In genomic region chr5:106790496-106791240, GRCm38 (mm10) we compare ENCODE assay signal across 14 mouse cellular contexts.
DNase-seq lines count a peak whose midpoint lies in the region; ATAC-seq and TF ChIP-seq lines count a peak whose summit lies in the region.
"Had no signal": no experiment of that assay in that cellular context is flagged by ENCODE, and none has a peak within 500 bp of the region (broad histone marks: within the 10 kb centered on the region; RNA-seq: fewer than 3 reads in every experiment).

No protein-coding gene starts in this region.

- H3K36me3 ChIP-seq in hindbrain, embryonic 11.5 days (ENCODE audit: control insufficient read depth, insufficient read depth, low read length), result no peaks in the 10 kb centered on the region
- no peaks in the 10 kb centered on the region for H3K36me3 ChIP-seq in hindbrain, embryonic 10.5 days
- H3K36me3 ChIP-seq in midbrain, embryonic 11.5 days (ENCODE audit: control insufficient read depth, insufficient read depth, low read length), result no peaks in the 10 kb centered on the region
- no peaks in the 10 kb centered on the region for H3K36me3 ChIP-seq in midbrain, postnatal 0 days (ENCODE audit: insufficient read depth, low read length)
- H3K36me3 ChIP-seq in hindbrain, postnatal 0 days (ENCODE audit: insufficient read depth, low read length), result no peaks in the 10 kb centered on the region
- H3K36me3 ChIP-seq in midbrain, embryonic 15.5 days (replicated peaks), result no peaks in the 10 kb centered on the region
- H3K36me3 ChIP-seq: embryonic facial prominence, embryonic 13.5 days; heart, embryonic 15.5 days; kidney, embryonic 15.5 days; limb, embryonic 12.5 days had no signal

- WGBS in hindbrain, embryonic 11.5 days, result 45% methylated on average over 5 of the region's 5 CpGs
- WGBS in hindbrain, embryonic 10.5 days, result 46% methylated on average over 5 of the region's 5 CpGs
- WGBS in midbrain, embryonic 11.5 days, result 34% methylated on average over 5 of the region's 5 CpGs
- WGBS in midbrain, postnatal 0 days, result 43% methylated on average over 5 of the region's 5 CpGs
- 46% methylated on average over 5 of the region's 5 CpGs for WGBS in hindbrain, postnatal 0 days
- WGBS in midbrain, embryonic 15.5 days, result 47% methylated on average over 5 of the region's 5 CpGs

- H3K4me2 ChIP-seq in hindbrain, embryonic 11.5 days (replicated peaks; ENCODE audit: low read depth, low read length), result no peak overlapping the region
- no peak overlapping the region for H3K4me2 ChIP-seq in midbrain, embryonic 11.5 days
- no peak overlapping the region for H3K4me2 ChIP-seq in midbrain, postnatal 0 days (ENCODE audit: low read depth, low read length, poor library complexity, severe bottlenecking)
- H3K4me2 ChIP-seq in hindbrain, postnatal 0 days (ENCODE audit: low read depth, low read length), result no peak overlapping the region
- no peak overlapping the region for H3K4me2 ChIP-seq in midbrain, embryonic 15.5 days
- H3K4me2 ChIP-seq: embryonic facial prominence, embryonic 13.5 days; heart, embryonic 15.5 days; kidney, embryonic 15.5 days; limb, embryonic 12.5 days had no signal

- no peaks in the 10 kb centered on the region for H3K27me3 ChIP-seq in hindbrain, embryonic 11.5 days (ENCODE audit: control insufficient read depth, insufficient read depth, low read length)
- 0 out of 2 replicates have a peak, but pooled peaks cover 4% of the 10 kb centered on the region for H3K27me3 ChIP-seq in hindbrain, embryonic 10.5 days (ENCODE audit: insufficient read depth, poor library complexity, severe bottlenecking)
- H3K27me3 ChIP-seq in midbrain, embryonic 11.5 days (ENCODE audit: control insufficient read depth, insufficient read depth, low read length), result no peaks in the 10 kb centered on the region
- no peaks in the 10 kb centered on the region for H3K27me3 ChIP-seq in midbrain, postnatal 0 days (ENCODE audit: insufficient read depth, low read length)
- no peaks in the 10 kb centered on the region for H3K27me3 ChIP-seq in hindbrain, postnatal 0 days (ENCODE audit: insufficient read depth, low read length)
- H3K27me3 ChIP-seq in midbrain, embryonic 15.5 days (replicated peaks), result 0 out of 2 replicates have a peak, but pooled peaks cover 3% of the 10 kb centered on the region

- ATAC-seq in hindbrain, embryonic 11.5 days (ENCODE audit: low FRiP score), result peak; percentile 61
- peak; percentile 85 for ATAC-seq in midbrain, embryonic 11.5 days (ENCODE audit: low FRiP score)
- no peak; the same call in 1 of the 2 replicates for ATAC-seq in midbrain, postnatal 0 days (ENCODE audit: low FRiP score)
- ATAC-seq in hindbrain, postnatal 0 days, result peak; percentile 25; the same call in 1 of the 2 replicates
- ATAC-seq in midbrain, embryonic 15.5 days (replicated peaks), result peak; percentile 27
- ATAC-seq in megakaryocyte progenitor cell, adult 5-6 weeks (replicated peaks; ENCODE audit: poor library complexity), result no peak
- ATAC-seq: intestine, postnatal 0 days had no signal

- no peak overlapping the region for H3K4me3 ChIP-seq in hindbrain, embryonic 11.5 days (ENCODE audit: low read depth, low read length)
- H3K4me3 ChIP-seq in hindbrain, embryonic 10.5 days, result no peak overlapping the region
- no peak overlapping the region for H3K4me3 ChIP-seq in midbrain, embryonic 11.5 days (ENCODE audit: low read depth, low read length)
- H3K4me3 ChIP-seq in midbrain, postnatal 0 days (ENCODE audit: low read depth, low read length), result no peak overlapping the region
- no peak overlapping the region for H3K4me3 ChIP-seq in hindbrain, postnatal 0 days (ENCODE audit: low read length)
- H3K4me3 ChIP-seq in midbrain, embryonic 15.5 days, result no peak overlapping the region
- H3K4me3 ChIP-seq: embryonic facial prominence, embryonic 13.5 days; heart, embryonic 15.5 days; kidney, embryonic 15.5 days; limb, embryonic 12.5 days had no signal

- no peak overlapping the region for H3K27ac ChIP-seq in hindbrain, embryonic 11.5 days (ENCODE audit: low read depth, low read length)
- H3K27ac ChIP-seq in hindbrain, embryonic 10.5 days, result no peak overlapping the region
- no peak overlapping the region for H3K27ac ChIP-seq in midbrain, embryonic 11.5 days (ENCODE audit: low read depth, low read length)
- H3K27ac ChIP-seq in midbrain, postnatal 0 days (ENCODE audit: low read depth, low read length), result no peak overlapping the region
- no peak overlapping the region for H3K27ac ChIP-seq in hindbrain, postnatal 0 days
- H3K27ac ChIP-seq in midbrain, embryonic 15.5 days, result no peak overlapping the region
- H3K27ac ChIP-seq: embryonic facial prominence, embryonic 13.5 days; heart, embryonic 15.5 days; kidney, embryonic 15.5 days; limb, embryonic 12.5 days had no signal

- DNase-seq in hindbrain, embryonic 11.5 days (ENCODE audit: low spot score), result no peak
- no peak for DNase-seq in hindbrain, embryonic 10.5 days (ENCODE audit: low spot score)
- DNase-seq in midbrain, embryonic 11.5 days (ENCODE audit: low spot score, missing footprints), result no peak
- DNase-seq in midbrain, postnatal 0 days (ENCODE audit: low spot score), result no peak
- DNase-seq in hindbrain, postnatal 0 days (ENCODE audit: low spot score), result no peak
- DNase-seq: gastrocnemius, postnatal 36 days; lung, adult 2 months had no signal

- no peak for TF ChIP-seq CTCF in midbrain, postnatal 0 days (IDR thresholded peaks at IDR 0.05)
- no peak for TF ChIP-seq CTCF in hindbrain, postnatal 0 days (IDR thresholded peaks at IDR 0.05; ENCODE audit: low read depth)

- H3K9ac ChIP-seq in hindbrain, embryonic 11.5 days (ENCODE audit: low read depth, low read length), result no peak overlapping the region
- H3K9ac ChIP-seq in midbrain, embryonic 11.5 days (ENCODE audit: low read length), result no peak overlapping the region
- H3K9ac ChIP-seq in midbrain, postnatal 0 days (replicated peaks; ENCODE audit: low read length, poor library complexity, severe bottlenecking), result no peak overlapping the region
- H3K9ac ChIP-seq in hindbrain, postnatal 0 days (replicated peaks; ENCODE audit: low read length), result no peak overlapping the region
- H3K9ac ChIP-seq in midbrain, embryonic 15.5 days, result no peak overlapping the region
- H3K9ac ChIP-seq: embryonic facial prominence, embryonic 13.5 days; heart, embryonic 15.5 days; kidney, embryonic 15.5 days; limb, embryonic 12.5 days had no signal

- H3K4me1 ChIP-seq in hindbrain, embryonic 11.5 days (replicated peaks; ENCODE audit: control insufficient read depth, insufficient read depth, low read length), result no peaks in the 10 kb centered on the region
- 0 out of 2 replicates have a peak, but pooled peaks cover 6% of the 10 kb centered on the region for H3K4me1 ChIP-seq in hindbrain, embryonic 10.5 days (replicated peaks)
- H3K4me1 ChIP-seq in midbrain, embryonic 11.5 days (ENCODE audit: control insufficient read depth, insufficient read depth, low read length), result no peaks in the 10 kb centered on the region
- H3K4me1 ChIP-seq in midbrain, postnatal 0 days (ENCODE audit: insufficient read depth, low read length), result no peaks in the 10 kb centered on the region; the same call in 1 of the 2 replicates
- no peaks in the 10 kb centered on the region for H3K4me1 ChIP-seq in hindbrain, postnatal 0 days (ENCODE audit: insufficient read depth, low read length)
- H3K4me1 ChIP-seq in midbrain, embryonic 15.5 days, result no peaks in the 10 kb centered on the region
- H3K4me1 ChIP-seq: embryonic facial prominence, embryonic 13.5 days; heart, embryonic 15.5 days; kidney, embryonic 15.5 days; limb, embryonic 12.5 days had no signal

- H3K9me3 ChIP-seq in hindbrain, embryonic 11.5 days (ENCODE audit: control insufficient read depth, low read length), result no peaks in the 10 kb centered on the region
- H3K9me3 ChIP-seq in hindbrain, embryonic 10.5 days, result no peaks in the 10 kb centered on the region
- no peaks in the 10 kb centered on the region for H3K9me3 ChIP-seq in midbrain, embryonic 11.5 days (ENCODE audit: control insufficient read depth, low read length)
- no peaks in the 10 kb centered on the region for H3K9me3 ChIP-seq in midbrain, postnatal 0 days (ENCODE audit: low read length)
- no peaks in the 10 kb centered on the region for H3K9me3 ChIP-seq in hindbrain, postnatal 0 days (ENCODE audit: low read length)
- no peaks in the 10 kb centered on the region for H3K9me3 ChIP-seq in midbrain, embryonic 15.5 days
- H3K9me3 ChIP-seq: embryonic facial prominence, embryonic 13.5 days; heart, embryonic 15.5 days; kidney, embryonic 15.5 days; limb, embryonic 12.5 days had no signal

Comparison
In these comparisons a context has a peak if more than half of its experiments do, and no peak if none do; other contexts are left out.
1. ATAC-seq: peak in hindbrain, embryonic 11.5 days (single experiment), midbrain, embryonic 11.5 days (single experiment), hindbrain, postnatal 0 days (single experiment) and midbrain, embryonic 15.5 days (single experiment); none in midbrain, postnatal 0 days (single experiment) and megakaryocyte progenitor cell, adult 5-6 weeks (single experiment).